In genomic region chr8:95154056-95154455, GRCm38 (mm10) we compare ENCODE assay signal across 26 mouse cellular contexts.
"Had no signal": no experiment of that assay in that cellular context is flagged by ENCODE, and none has a peak within 500 bp of the region (broad histone marks: within the 10 kb centered on the region; RNA-seq: fewer than 3 reads in every experiment).

No protein-coding gene starts in this region.

- H3K36me3 ChIP-seq: forebrain, embryonic 15.5 days; heart, embryonic 13.5 days; heart, embryonic 15.5 days; hindbrain, embryonic 13.5 days; hindbrain, embryonic 15.5 days; limb, embryonic 13.5 days; limb, embryonic 15.5 days; liver, embryonic 13.5 days; liver, embryonic 15.5 days had no signal

- DNase-seq: forebrain, postnatal 0 days; gastrocnemius, postnatal 14 days; gastrocnemius, postnatal 36 days; heart, adult 11 months; heart, adult 2 months; heart, postnatal 14 days; heart, postnatal 36 days; kidney, postnatal 14 days; kidney, postnatal 4 days; layer of hippocampus, adult 9-11 months; layer of hippocampus, postnatal 36 days; left cerebral cortex, postnatal 4 days; liver, embryonic 13.5 days had no signal

- H3K9ac ChIP-seq: forebrain, embryonic 15.5 days; forebrain, postnatal 0 days; heart, embryonic 13.5 days; heart, embryonic 15.5 days; hindbrain, embryonic 13.5 days; hindbrain, embryonic 15.5 days; limb, embryonic 13.5 days; limb, embryonic 15.5 days; liver, embryonic 13.5 days; liver, embryonic 15.5 days had no signal

- ATAC-seq: forebrain, embryonic 15.5 days; forebrain, postnatal 0 days; intestine, postnatal 0 days had no signal

- H3K4me2 ChIP-seq: forebrain, embryonic 15.5 days; heart, embryonic 11.5 days; heart, embryonic 13.5 days; heart, embryonic 15.5 days; hindbrain, embryonic 13.5 days; hindbrain, embryonic 15.5 days; limb, embryonic 13.5 days; limb, embryonic 15.5 days; liver, embryonic 11.5 days; liver, embryonic 13.5 days; liver, embryonic 15.5 days had no signal

- H3K27me3 ChIP-seq: forebrain, embryonic 15.5 days; heart, embryonic 13.5 days; heart, embryonic 15.5 days; hindbrain, embryonic 15.5 days; limb, embryonic 13.5 days; limb, embryonic 15.5 days; liver, embryonic 13.5 days; liver, embryonic 15.5 days had no signal

- H3K4me3 ChIP-seq: forebrain, embryonic 15.5 days; heart, adult 2 months; heart, embryonic 13.5 days; heart, embryonic 15.5 days; hindbrain, embryonic 13.5 days; hindbrain, embryonic 15.5 days; limb, embryonic 13.5 days; limb, embryonic 15.5 days; liver, embryonic 13.5 days; liver, embryonic 15.5 days had no signal

- H3K4me1 ChIP-seq: hindbrain, embryonic 13.5 days; hindbrain, embryonic 15.5 days; limb, embryonic 15.5 days had no signal

- H3K9me3 ChIP-seq: forebrain, embryonic 15.5 days; heart, embryonic 13.5 days; heart, embryonic 15.5 days; hindbrain, embryonic 13.5 days; hindbrain, embryonic 15.5 days; limb, embryonic 13.5 days; limb, embryonic 15.5 days; liver, embryonic 13.5 days; liver, embryonic 15.5 days had no signal

- H3K27ac ChIP-seq: forebrain, embryonic 15.5 days; heart, adult 2 months; heart, embryonic 13.5 days; heart, embryonic 15.5 days; hindbrain, embryonic 13.5 days; hindbrain, embryonic 15.5 days; hindbrain, postnatal 0 days; kidney, postnatal 0 days; limb, embryonic 13.5 days; limb, embryonic 15.5 days; liver, embryonic 13.5 days; liver, embryonic 15.5 days had no signal
